Mouse (Mus musculus): Measurements from ENCODE around the gene Ltbp1.

Ltbp1 gene

DNA sequence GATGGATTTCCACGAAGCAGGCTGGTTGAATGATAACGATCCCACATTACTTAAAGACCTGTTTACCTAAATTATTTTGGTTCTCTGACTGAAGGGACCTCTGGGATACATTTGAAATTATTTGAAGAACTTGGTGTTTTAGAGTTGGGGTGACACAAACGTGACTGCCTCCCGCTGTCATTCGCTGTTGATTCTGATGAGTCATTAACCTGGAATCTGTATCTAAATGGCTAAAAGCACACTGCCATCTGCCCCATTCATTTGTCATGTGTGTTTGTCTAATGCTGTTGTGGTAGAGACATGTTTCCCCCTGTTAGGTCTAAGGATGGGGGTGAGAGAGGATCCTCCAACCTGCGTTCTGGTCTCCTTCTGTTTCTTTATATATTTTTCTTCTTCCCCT, 245.2 kb downstream of the Ltbp1 start:
- no peak for TF ChIP-seq CTCF (conservative IDR thresholded peaks at IDR 0.05; ENCODE audit: low read length)
- Histone ChIP-seq H3K4me3 (replicated peaks; ENCODE audit: low read length) (no peak overlapping the region), H3K4me1 (replicated peaks; ENCODE audit: low read depth, low read length) (no peaks in the 10 kb centered on the region), H3K9me3 (ENCODE audit: low read length) (no peaks in the 10 kb centered on the region), H3K27me3 (ENCODE audit: insufficient read depth, low read length) (no peaks in the 10 kb centered on the region), H3K36me3 (ENCODE audit: insufficient read depth, low read length) (no peaks in the 10 kb centered on the region)

DNA sequence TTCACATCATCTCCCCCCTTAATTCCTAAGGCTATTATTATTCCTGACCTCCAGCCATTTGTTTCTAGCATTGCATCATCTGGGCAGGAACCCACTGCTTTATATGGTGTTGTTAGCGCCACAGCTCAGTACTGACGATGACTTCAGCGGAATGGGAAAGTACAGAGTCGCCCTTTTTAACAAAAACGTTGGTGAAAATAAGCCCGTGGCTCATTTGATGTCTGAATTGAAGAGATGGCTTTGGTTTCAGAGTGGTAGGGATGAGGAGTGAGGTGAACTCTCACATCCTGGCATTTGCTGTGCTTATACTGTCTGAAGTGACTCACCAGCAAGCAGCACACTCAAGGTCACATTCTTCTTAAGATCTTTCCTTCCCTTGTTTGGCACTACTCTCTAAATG, 245.7 kb downstream of the Ltbp1 start:
- Histone ChIP-seq H3K27me3 (ENCODE audit: insufficient read depth, low read length) (no peaks in the 10 kb centered on the region), H3K9me3 (ENCODE audit: low read length) (no peaks in the 10 kb centered on the region), H3K4me1 (replicated peaks; ENCODE audit: low read depth, low read length) (no peaks in the 10 kb centered on the region), H3K4me3 (replicated peaks; ENCODE audit: low read length) (no peak overlapping the region), H3K36me3 (ENCODE audit: insufficient read depth, low read length) (no peaks in the 10 kb centered on the region)
- no peak for TF ChIP-seq NANOG (IDR thresholded peaks at IDR 0.05; ENCODE audit: borderline replicate concordance, low read length)
- no peak for TF ChIP-seq POU5F1 (IDR thresholded peaks at IDR 0.05; ENCODE audit: borderline replicate concordance, low read length)
- no peak for TF ChIP-seq CTCF (conservative IDR thresholded peaks at IDR 0.05; ENCODE audit: low read length)

- no peak overlapping the region for H3K4me3 ChIP-seq (replicated peaks; ENCODE audit: low read length)
- H3K9me3 ChIP-seq (ENCODE audit: low read length), result peaks cover 8% of the 10 kb centered on the region
- no peaks in the 10 kb centered on the region for H3K36me3 ChIP-seq (ENCODE audit: insufficient read depth, low read length)
- TF ChIP-seq NANOG (IDR thresholded peaks at IDR 0.05; ENCODE audit: borderline replicate concordance, low read length), result no peak
- no peak for TF ChIP-seq POU5F1 (IDR thresholded peaks at IDR 0.05; ENCODE audit: borderline replicate concordance, low read length)
- TF ChIP-seq CTCF (conservative IDR thresholded peaks at IDR 0.05; ENCODE audit: low read length), result no peak
- H3K4me1 ChIP-seq (replicated peaks; ENCODE audit: low read depth, low read length), result no peaks in the 10 kb centered on the region
- no peaks in the 10 kb centered on the region for H3K27me3 ChIP-seq (ENCODE audit: insufficient read depth, low read length)
These were observed 247.2 kb downstream of the Ltbp1 start for GRCm38 (mm10) chr17:75252540-75252939.

GRCm38 (mm10) chr17:75254909-75255308, 249.5 kb downstream of the Ltbp1 start:
- no peaks in the 10 kb centered on the region for H3K36me3 ChIP-seq (ENCODE audit: insufficient read depth, low read length)
- peaks cover 21% of the 10 kb centered on the region for H3K9me3 ChIP-seq (ENCODE audit: low read length)
- H3K27me3 ChIP-seq (ENCODE audit: insufficient read depth, low read length), result no peaks in the 10 kb centered on the region
- no peaks in the 10 kb centered on the region for H3K4me1 ChIP-seq (replicated peaks; ENCODE audit: low read depth, low read length)
- no peak for TF ChIP-seq NANOG (IDR thresholded peaks at IDR 0.05; ENCODE audit: borderline replicate concordance, low read length)
- no peak for TF ChIP-seq CTCF (conservative IDR thresholded peaks at IDR 0.05; ENCODE audit: low read length)
- no peak for TF ChIP-seq POU5F1 (IDR thresholded peaks at IDR 0.05; ENCODE audit: borderline replicate concordance, low read length)
- H3K4me3 ChIP-seq (replicated peaks; ENCODE audit: low read length), result no peak overlapping the region

GRCm38 (mm10) chr17:75255967-75256366, 250.6 kb downstream of the Ltbp1 start:
- no peaks in the 10 kb centered on the region for H3K27me3 ChIP-seq (ENCODE audit: insufficient read depth, low read length)
- peaks cover 21% of the 10 kb centered on the region for H3K9me3 ChIP-seq (ENCODE audit: low read length)
- no peaks in the 10 kb centered on the region for H3K4me1 ChIP-seq (replicated peaks; ENCODE audit: low read depth, low read length)
- H3K36me3 ChIP-seq (ENCODE audit: insufficient read depth, low read length), result no peaks in the 10 kb centered on the region
- TF ChIP-seq POU5F1 (IDR thresholded peaks at IDR 0.05; ENCODE audit: borderline replicate concordance, low read length) (no peak), NANOG (IDR thresholded peaks at IDR 0.05; ENCODE audit: borderline replicate concordance, low read length) (no peak), CTCF (conservative IDR thresholded peaks at IDR 0.05; ENCODE audit: low read length) (no peak)
- no peak overlapping the region for H3K4me3 ChIP-seq (replicated peaks; ENCODE audit: low read length)

- TF ChIP-seq CTCF (conservative IDR thresholded peaks at IDR 0.05; ENCODE audit: low read length), result no peak
- no peak for TF ChIP-seq NANOG (IDR thresholded peaks at IDR 0.05; ENCODE audit: borderline replicate concordance, low read length)
- no peak for TF ChIP-seq POU5F1 (IDR thresholded peaks at IDR 0.05; ENCODE audit: borderline replicate concordance, low read length)
- H3K36me3 ChIP-seq (ENCODE audit: insufficient read depth, low read length), result no peaks in the 10 kb centered on the region
- no peaks in the 10 kb centered on the region for H3K27me3 ChIP-seq (ENCODE audit: insufficient read depth, low read length)
- H3K4me3 ChIP-seq (replicated peaks; ENCODE audit: low read length), result no peak overlapping the region
- H3K9me3 ChIP-seq (ENCODE audit: low read length), result peaks cover 21% of the 10 kb centered on the region
- H3K4me1 ChIP-seq (replicated peaks; ENCODE audit: low read depth, low read length), result no peaks in the 10 kb centered on the region
These were observed 253.1 kb downstream of the Ltbp1 start for GRCm38 (mm10) chr17:75258427-75258826.

GRCm38 (mm10) chr17:75263336-75263990, 258.1 kb downstream of the Ltbp1 start:
- TF ChIP-seq CTCF (conservative IDR thresholded peaks at IDR 0.05; ENCODE audit: low read length) (no peak), POU5F1 (IDR thresholded peaks at IDR 0.05; ENCODE audit: borderline replicate concordance, low read length) (no peak), NANOG (IDR thresholded peaks at IDR 0.05; ENCODE audit: borderline replicate concordance, low read length) (no peak)
- Histone ChIP-seq H3K4me1 (replicated peaks; ENCODE audit: low read depth, low read length) (no peaks in the 10 kb centered on the region), H3K27me3 (ENCODE audit: insufficient read depth, low read length) (no peaks in the 10 kb centered on the region), H3K36me3 (ENCODE audit: insufficient read depth, low read length) (no peaks in the 10 kb centered on the region), H3K9me3 (ENCODE audit: low read length) (peaks cover 4% of the 10 kb centered on the region; the same call in 1 of the 2 replicates), H3K4me3 (replicated peaks; ENCODE audit: low read length) (no peak overlapping the region)

DNA sequence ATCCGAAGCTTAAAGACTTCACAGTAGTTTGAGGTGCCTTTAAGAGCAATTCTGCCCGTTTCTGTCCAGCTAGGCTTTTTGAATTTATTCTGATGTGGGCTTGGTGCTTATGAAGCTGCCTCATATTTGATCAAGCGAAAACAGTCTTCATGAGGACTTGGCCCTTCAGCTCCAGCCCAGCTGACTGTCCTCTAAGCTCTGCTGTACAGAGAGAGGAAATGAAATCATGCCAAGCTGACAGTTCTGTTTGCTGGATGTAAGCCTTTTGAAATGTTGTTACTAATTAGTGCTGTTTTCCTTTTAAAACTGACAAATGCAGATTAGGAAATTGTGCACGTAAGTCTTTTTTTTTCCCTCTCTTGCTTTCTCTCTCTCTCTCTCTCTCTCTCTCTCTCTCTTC, 263.1 kb downstream of the Ltbp1 start:
- H3K4me3 ChIP-seq (replicated peaks; ENCODE audit: low read length), result no peak overlapping the region

GRCm38 (mm10) chr17:75272446-75272845, 267.1 kb downstream of the Ltbp1 start:
- Histone ChIP-seq H3K4me3 (replicated peaks; ENCODE audit: low read length) (no peak overlapping the region), H3K36me3 (ENCODE audit: insufficient read depth, low read length) (no peaks in the 10 kb centered on the region), H3K9me3 (ENCODE audit: low read length) (no peaks in the 10 kb centered on the region), H3K4me1 (replicated peaks; ENCODE audit: low read depth, low read length) (no peaks in the 10 kb centered on the region), H3K27me3 (ENCODE audit: insufficient read depth, low read length) (no peaks in the 10 kb centered on the region)
- TF ChIP-seq POU5F1 (IDR thresholded peaks at IDR 0.05; ENCODE audit: borderline replicate concordance, low read length) (no peak), NANOG (IDR thresholded peaks at IDR 0.05; ENCODE audit: borderline replicate concordance, low read length) (no peak), CTCF (conservative IDR thresholded peaks at IDR 0.05; ENCODE audit: low read length) (no peak)

More for the DNA sequence above, 263.1 kb downstream of the Ltbp1 start:
- Histone ChIP-seq H3K4me1 (replicated peaks; ENCODE audit: low read depth, low read length) (no peaks in the 10 kb centered on the region), H3K9me3 (ENCODE audit: low read length) (no peaks in the 10 kb centered on the region), H3K27me3 (ENCODE audit: insufficient read depth, low read length) (no peaks in the 10 kb centered on the region), H3K36me3 (ENCODE audit: insufficient read depth, low read length) (no peaks in the 10 kb centered on the region)
- no peak for TF ChIP-seq POU5F1 (IDR thresholded peaks at IDR 0.05; ENCODE audit: borderline replicate concordance, low read length)
- TF ChIP-seq NANOG (IDR thresholded peaks at IDR 0.05; ENCODE audit: borderline replicate concordance, low read length), result no peak
- TF ChIP-seq CTCF (conservative IDR thresholded peaks at IDR 0.05; ENCODE audit: low read length), result no peak

Data from E14TG2a.4 (cell line).